Mouse (Mus musculus) G1E (cell line): ENCODE results near the gene Wwc2.

ENCODE experiments used
- CTCF ChIP-seq: IDR thresholded peaks from 2 replicates; pipeline ENCODE4 v1.5.1; 2012; ENCODE audit warnings: low read depth, low read length, inconsistent platforms, mixed read lengths
- GATA1 ChIP-seq: IDR thresholded peaks from 2 replicates; pipeline ENCODE4 v1.6.1; 2012; ENCODE audit warnings: borderline replicate concordance, low read length, inconsistent platforms, mixed read lengths
- TAL1 ChIP-seq: conservative IDR thresholded peaks from 2 replicates; pipeline ENCODE4 v1.6.1; 2012; ENCODE audit warnings: low read depth, low read length, inconsistent platforms, mixed read lengths

DNA sequence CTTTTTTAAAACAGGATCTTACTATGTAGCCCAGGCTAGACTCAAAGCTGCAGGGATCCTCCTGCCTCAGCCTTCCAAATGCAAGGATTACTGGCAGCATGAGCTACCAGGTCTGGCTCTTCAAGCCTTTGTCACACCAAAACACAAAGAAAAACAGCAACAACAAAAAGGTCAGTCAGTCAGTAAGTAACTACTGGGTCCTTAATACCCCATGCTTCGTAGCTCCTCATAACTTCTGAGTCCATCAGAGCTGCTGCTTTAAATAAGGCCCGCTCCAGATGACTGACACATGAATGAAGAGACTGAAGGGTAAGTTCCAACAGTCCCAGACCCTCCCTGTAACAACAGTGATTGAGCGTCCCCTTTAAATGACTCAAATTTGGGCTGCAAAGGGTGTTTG lies 90.8 kb downstream of the Wwc2 start:
- no peak for TF ChIP-seq CTCF
- no peak for TF ChIP-seq GATA1
- TF ChIP-seq TAL1: no peak
